Mouse (Mus musculus) neural tube, embryonic 13.5 days (tissue): ENCODE results near the gene Gm20824. TPM values are rescaled to one million over a fixed set of nuclear protein-coding genes. Genes with fewer than 3 reads are reported as not detected.
"Not testable (repeated sequence)": the region's sequence is repeated elsewhere in the genome, so short reads cannot be mapped to it uniquely, and the experiment has no call there.

Source experiments
- ATAC-seq: fragments of 200-750 bp; cut with Nextera tagmentation; 2 replicates; pipeline ENCODE4 v1.8.0; 2017; ENCODE audit warnings: low read depth, mild to moderate bottlenecking, moderate TSS enrichment, moderate library complexity
- H3K27ac ChIP-seq: fragments of 300-500 bp; sonication (generic); replicated peaks from 2 replicates; pipeline ENCODE4 v1.5.1; 2015; ENCODE audit warnings: moderate library complexity, mild to moderate bottlenecking, inconsistent platforms
- H3K27me3 ChIP-seq: fragments of 300-500 bp; sonication (generic); 2 replicates; pipeline ENCODE4 v1.6.1; 2015; ENCODE audit warnings: mild to moderate bottlenecking, inconsistent platforms
- H3K36me3 ChIP-seq: fragments of 300-500 bp; sonication (generic); 2 replicates; pipeline ENCODE4 v1.6.1; 2015; ENCODE audit warnings: mild to moderate bottlenecking, inconsistent platforms
- H3K4me1 ChIP-seq: fragments of 300-500 bp; sonication (generic); replicated peaks from 2 replicates; pipeline ENCODE4 v1.6.1; 2015; ENCODE audit warnings: inconsistent platforms
- H3K4me2 ChIP-seq: fragments of 300-500 bp; sonication (generic); 2 replicates; pipeline ENCODE4 v1.6.1; 2015; ENCODE audit warnings: inconsistent platforms, mild to moderate bottlenecking, moderate library complexity
- H3K4me3 ChIP-seq: fragments of 300-500 bp; sonication (generic); 2 replicates; pipeline ENCODE4 v1.5.1; 2015; ENCODE audit warnings: mild to moderate bottlenecking, inconsistent platforms
- H3K9ac ChIP-seq: fragments of 300-500 bp; sonication (generic); 2 replicates; pipeline ENCODE4 v1.6.1; 2015; ENCODE audit warnings: moderate library complexity, mild to moderate bottlenecking, inconsistent platforms
- H3K9me3 ChIP-seq: fragments of 300-500 bp; sonication (generic); 2 replicates; pipeline ENCODE4 v1.6.1; 2016; ENCODE audit warnings: inconsistent platforms
- WGBS: fragments of 180-500 bp; shearing (Covaris S2); methylation state at CpG from one replicate; pipeline ENCODE4 v1.1.7; 2015; 5-methylcytosine and 5-hydroxymethylcytosine counted together
- polyA plus RNA-seq: library from polyadenylated mRNA; unstranded; fragments of >200 nt; fragmentation: Nextera tagmentation; extraction: Ambion mirVana; gene quantifications from 2 replicates; pipeline ENCODE4 v1.2.1, GENCODE M21; 2015

Gm20824 gene
- not detected in 2 replicates for polyA plus RNA-seq

DNA sequence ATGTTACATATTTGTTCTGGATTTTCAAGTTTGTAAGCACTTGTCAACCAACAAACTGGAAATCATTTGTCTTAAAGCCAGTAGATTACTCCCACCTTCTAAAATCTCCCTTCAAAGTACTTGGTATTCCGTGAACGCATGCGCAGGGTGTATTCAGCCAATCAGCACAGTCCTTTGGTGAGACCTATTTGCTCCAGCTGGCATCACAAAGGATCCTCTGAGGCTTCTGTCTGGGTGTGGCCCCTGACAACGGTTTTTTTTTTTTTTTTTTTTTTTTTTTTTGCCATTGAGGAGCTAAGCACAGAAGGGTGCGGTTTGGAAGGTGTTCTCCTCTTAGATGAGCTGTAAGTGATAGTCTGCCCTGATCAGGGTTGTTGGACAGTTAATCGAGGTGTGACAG lies at the start of gene Gm20824:
Gm20824 (plus strand) TSS at position 301 of the 400 bp plus-strand sequence.
- not testable (repeated sequence) for H3K9ac ChIP-seq, H3K9me3 ChIP-seq, H3K36me3 ChIP-seq, H3K4me2 ChIP-seq, H3K27ac ChIP-seq, H3K4me1 ChIP-seq, ATAC-seq, H3K27me3 ChIP-seq, H3K4me3 ChIP-seq
- no CpG with 5 or more reads among the region's 6 CpGs for WGBS

Other genes with a start within 250 kb of the Gm20824 start
- gene Gm20825, start 186.4 kb upstream of the Gm20824 start, polyA plus RNA-seq: not detected in 2 replicates